Mouse (Mus musculus): ENCODE data around the gene Creld1.
A peak's percentile ranks its signal among the peaks of the same experiment; 100 is the strongest.

Creld1 gene

DNA sequence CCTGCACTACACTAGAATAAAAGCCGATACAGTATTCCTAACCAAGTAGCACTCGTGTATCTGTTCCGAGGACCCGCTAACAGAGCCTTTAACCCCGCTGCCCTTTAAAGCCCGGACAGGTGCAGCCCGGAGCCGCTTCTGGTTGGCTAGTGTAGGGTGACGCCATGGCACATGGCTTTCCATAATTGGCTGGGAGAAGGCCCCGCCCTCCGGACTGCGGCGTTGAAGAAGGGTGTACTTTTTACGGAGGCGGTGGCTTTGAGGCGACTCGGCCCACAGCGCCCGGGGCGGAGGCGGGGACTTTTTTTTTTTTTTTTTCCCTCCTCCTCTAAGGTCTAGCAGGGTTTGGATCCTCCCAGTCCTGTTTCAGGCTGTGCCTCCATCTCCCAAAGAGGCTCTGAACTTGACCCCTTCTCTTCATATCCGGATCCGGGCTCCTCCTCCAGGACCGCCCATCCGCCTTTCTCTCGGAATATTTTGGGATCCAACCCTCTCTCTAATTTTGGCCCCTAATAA is at the start of gene Creld1:
Gene Creld1 (plus strand): TSS at position 198 of the 516 bp plus-strand sequence.
- peak; percentile 98 to 99 for DNase-seq

DNA sequence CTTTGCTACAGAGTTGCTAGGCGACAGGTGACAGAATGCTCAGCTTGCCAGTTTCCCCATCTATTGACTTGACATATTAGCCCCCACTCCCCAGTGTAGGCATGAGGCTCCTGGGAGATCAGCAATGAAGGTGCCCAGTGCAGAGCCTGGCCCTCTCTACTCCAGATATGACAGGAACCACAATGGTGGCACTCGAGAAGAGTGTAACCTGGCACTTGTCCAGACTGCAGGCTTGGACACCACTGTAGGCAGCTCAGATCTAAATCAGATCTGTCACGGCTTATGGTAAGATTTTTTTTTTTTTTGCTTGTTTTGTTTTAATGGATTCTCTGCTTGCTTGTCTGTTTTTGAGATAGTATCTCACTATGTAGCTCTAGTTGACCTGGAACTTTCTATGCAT is 49.4 kb upstream of the Creld1 start:
- DNase-seq: no peak

GRCm38 (mm10) chr6:113434691-113435090 is 48.4 kb upstream of the Creld1 start:
- DNase-seq: no peak

DNA sequence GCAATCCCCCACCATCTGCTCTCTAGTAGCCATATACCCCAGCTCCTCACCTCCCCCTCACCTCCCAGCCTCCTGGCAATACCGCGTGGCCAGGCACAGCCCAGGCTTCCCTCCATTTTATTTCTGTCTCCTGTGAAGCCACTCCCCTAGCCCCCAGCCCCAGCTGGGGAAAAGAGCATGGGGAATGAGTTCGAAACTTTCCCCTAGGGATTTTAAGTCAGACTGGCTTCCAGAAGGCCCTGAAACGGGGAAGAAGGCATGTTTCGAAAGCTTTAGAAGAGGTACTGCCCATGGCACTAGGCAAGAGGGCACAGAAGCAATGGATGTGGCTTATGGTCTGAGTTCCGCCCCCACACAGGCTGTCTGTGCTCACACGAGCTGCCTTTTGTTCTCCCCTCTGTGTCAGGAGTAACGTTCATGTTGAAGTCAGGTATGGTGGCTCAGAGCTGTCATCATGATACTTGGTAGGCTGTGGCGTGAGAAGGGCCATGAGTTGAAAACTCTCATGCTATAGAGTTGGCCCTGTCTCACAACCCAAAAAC is 47.4 kb upstream of the Creld1 start, which contains the start of gene Cidec:
Gene Cidec (minus strand): TSS at position 97 of the 542 bp plus-strand sequence.
- no peak for DNase-seq

DNA sequence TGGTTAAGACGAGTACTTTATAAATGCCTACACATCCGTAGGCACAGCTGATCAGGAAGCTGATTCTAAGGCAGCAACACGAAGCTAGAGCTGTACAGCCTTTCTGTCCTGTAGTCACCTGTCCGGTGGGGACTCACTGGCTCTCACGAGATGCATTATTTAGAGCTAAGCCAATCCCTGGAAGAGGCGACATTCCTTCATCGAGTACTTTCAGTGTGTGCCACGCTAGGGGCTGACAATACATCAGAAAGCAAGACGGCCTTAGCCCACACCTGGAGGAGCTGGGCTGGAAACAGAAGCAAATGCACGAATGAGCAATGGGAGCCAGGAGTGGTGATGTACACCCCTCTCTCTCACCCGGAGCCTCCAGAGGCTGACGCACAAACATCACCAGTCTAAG is 46.0 kb upstream of the Creld1 start:
- DNase-seq: no peak

GRCm38 (mm10) chr6:113438721-113439430 is 44.2 kb upstream of the Creld1 start:
- DNase-seq: peak in 1 of 2 experiments; percentile 41

DNA sequence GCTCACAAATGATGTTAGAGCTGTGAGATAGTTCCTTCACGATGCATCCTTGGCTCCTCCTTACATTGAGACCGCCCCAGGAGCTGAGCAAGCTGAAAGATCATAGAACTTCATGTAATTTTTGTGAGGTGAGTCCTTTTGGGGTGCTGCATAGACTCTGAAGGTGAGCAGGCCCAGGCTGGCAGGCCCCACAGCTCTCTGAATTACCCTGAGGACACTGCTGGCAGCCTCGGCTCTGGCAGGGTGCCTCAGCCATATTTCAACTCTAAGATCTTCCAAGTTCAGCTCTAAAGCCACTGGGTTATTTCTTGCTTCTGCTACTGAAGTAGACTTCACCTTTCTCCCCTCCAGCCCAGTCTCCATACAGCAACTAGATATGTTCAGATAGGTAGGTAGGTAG is 42.4 kb upstream of the Creld1 start:
- DNase-seq: peak in 1 of 2 experiments; percentile 31

- peak; percentile 83 to 91 for DNase-seq
Observed at GRCm38 (mm10) chr6:113441147-113441680, 41.9 kb upstream of the Creld1 start.

DNA sequence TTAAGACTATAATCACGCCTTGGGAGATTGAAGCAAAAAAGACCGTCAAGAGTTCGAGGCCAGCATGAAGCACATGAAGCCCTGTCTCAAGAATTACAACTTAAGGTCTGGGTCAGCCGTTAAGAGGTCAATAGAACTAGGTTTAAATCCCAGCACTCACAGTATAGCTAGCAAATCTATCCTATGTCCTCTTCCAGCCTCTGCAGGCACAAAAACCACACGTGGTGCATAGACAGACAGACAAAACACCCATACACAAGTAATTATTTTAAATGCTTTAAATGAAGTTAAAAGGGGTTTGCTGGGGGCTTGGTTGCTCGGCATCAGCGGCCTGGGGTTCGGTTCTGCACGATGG is 41.0 kb upstream of the Creld1 start:
- DNase-seq: no peak

DNA sequence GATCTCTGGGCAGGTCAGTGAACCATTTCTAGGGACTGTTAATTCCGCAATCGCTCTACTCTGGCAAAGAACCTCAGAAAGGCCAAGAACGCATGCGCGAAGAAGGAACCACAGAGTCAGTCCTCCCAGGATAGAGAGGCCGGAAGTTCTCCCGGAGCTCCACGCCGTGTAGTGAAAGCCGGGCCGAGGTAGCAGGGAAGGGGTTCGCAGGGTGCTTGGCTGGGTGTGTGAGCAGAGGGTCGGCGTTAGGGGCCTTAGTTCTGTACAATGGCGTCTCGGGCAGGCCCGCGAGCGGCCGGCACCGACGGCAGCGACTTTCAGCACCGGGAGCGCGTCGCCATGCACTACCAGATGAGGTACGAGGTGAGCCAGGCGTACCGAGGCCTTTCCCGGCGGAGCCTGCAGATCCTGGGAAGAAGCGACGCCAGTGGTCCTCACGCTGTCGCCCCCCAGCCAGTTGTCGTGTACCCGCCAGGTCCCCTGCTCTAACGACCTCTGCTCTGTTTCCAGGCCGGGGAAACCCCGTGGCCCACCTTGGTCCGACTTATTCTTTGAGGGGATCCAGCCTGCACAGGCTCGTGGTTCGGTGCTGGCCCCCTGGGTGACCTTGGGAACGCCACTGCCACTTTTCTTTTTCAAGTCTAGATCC is 40.5 kb upstream of the Creld1 start, which contains the start of gene Jagn1:
Gene Jagn1 (plus strand): TSS at position 128 of the 649 bp plus-strand sequence.
- peak; percentile 93 to 94 for DNase-seq

DNA sequence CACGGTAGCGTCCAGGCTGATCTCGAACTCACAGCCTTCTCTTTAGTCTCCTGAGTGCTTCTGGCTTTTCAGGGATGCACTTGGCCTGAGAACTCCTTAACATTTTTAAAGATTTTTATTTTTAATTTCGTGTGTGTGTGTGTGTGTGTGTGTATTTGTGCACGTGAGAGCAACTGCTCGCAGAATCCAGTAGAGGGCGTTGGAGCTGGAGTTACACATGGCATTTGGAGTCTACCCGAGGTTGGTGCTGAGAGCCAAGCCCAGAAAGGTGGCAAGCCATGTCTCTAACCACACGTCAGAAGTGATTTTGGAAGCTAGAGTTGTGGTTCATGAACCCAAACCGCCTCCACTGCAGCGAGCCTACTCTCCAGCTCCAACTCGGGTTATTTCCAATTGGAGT is 40.0 kb upstream of the Creld1 start:
- DNase-seq: no peak

DNA sequence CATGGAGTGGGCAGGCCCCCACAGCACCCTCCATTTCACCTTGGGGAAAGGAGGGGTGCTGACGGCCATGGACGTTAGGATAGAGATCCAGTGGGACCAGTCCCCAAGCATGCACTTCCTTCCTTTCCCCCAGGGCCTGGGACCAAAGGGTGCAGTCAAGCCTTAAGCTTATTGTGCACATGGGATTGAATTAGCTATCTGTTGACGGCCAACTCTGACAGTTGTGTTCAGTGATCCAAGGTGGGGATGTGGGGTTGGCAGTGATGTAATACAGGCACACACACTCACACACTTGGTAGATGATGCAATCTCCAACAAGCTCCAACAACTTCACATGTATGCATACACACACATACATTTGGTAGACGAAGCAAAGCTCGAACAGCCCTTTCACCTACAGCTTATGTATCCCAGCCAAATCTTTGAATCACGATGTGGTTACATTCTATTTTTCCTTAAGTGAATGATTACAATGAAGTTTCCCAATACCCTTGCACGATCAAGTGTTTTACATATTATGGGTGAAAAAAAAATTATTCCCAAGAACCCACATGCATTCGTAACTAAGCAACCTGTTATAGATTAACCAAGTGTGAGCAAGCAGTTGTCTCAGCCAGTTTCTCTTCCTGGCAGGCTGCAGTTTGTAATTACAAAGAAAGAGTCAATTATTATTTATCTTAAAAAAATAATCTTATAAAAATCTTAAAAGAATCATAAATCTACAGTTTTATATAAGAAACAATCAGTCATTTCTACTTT is 38.7 kb upstream of the Creld1 start:
- DNase-seq: no peak

- no peak for DNase-seq
Observed at GRCm38 (mm10) chr6:113447639-113448038, 35.5 kb upstream of the Creld1 start.

DNA sequence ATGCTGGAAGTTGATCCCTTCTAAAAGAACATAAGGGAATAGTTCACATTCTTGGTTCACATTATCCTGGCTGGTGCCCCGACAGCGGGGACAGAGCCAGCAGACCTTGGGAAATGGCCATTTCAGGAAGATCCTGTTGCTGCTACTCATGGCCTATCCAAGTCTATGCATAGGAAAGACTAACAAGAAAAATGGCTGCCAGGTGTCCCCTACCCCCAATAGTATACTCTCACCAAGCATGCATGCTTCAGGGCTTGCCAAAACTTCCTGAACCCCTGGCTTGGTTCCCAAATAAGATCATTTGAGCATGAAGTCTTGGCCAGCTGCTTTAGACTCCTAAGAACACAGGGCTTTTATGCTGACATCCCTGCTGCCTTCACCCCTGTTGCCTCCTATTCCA is 31.3 kb upstream of the Creld1 start:
- DNase-seq: no peak

DNA sequence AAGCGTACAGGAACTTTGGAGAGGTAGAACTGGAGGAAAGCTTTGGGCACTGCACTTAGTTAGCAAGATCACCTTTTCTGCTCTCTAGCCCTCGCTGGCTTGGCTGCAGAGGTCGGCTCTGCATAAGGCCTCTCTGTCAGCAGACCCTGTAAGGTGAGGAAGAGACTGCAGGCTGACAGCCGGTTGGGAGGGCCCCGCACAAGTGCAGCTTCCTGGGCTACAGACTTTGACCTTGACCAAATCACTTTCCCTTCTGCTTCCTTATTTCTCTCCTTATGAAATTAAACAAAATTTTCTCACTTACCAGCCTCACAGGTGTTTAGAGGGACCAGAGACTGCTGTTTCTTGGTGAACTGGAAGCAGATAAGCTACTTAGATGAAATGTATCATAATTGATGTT is 28.1 kb upstream of the Creld1 start:
- DNase-seq: no peak

GRCm38 (mm10) chr6:113457952-113458534 is 25.1 kb upstream of the Creld1 start, which contains the start of gene Il17re:
Gene Il17re, plus strand, starts transcription at chr6:113458484.
- DNase-seq: no peak

- peak; percentile 46 to 77 for DNase-seq
Observed at GRCm38 (mm10) chr6:113458635-113459034, 24.5 kb upstream of the Creld1 start.

- DNase-seq: no peak
Observed at GRCm38 (mm10) chr6:113464040-113464439, 19.1 kb upstream of the Creld1 start.

DNA sequence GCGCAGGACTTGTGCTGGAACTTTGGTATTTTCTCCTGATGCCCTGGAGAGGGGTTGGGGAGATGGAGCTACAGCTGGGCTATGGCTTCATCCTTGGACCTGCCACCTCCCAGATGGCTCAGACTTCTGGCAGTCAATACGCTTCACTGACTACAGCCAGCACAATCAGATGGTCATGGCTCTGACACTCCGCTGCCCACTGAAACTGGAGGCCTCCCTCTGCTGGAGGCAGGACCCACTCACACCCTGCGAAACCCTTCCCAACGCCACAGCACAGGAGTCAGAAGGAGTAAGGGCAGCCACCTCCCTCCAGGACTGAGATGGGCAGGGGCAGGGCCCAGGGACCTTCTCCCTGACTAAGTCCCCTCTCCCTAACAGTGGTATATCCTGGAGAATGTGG is 17.5 kb upstream of the Creld1 start:
- DNase-seq: peak in 1 of 2 experiments; percentile 49

DNA sequence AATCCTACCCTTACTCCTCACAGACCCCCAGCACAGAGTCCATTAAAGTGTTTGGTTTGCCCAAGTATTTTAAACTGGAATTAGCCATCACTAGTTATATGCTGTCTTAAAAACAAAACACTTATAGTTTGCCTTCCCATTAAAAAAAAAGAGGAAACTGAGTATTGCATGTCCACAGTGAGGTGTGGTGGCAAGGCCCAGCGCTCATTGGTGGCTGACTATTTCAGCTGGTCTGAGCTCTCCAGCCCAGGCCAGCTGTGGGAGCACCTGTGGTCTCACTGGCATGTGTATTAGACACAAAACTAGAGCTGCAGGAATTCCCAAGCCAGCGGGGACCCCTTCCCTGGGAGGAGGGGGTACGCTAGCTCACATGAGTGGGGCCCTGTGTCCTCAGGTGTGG is 14.6 kb upstream of the Creld1 start:
- DNase-seq: no peak

GRCm38 (mm10) chr6:113469021-113469420 is 14.1 kb upstream of the Creld1 start:
- DNase-seq: peak; percentile 84 to 87

DNA sequence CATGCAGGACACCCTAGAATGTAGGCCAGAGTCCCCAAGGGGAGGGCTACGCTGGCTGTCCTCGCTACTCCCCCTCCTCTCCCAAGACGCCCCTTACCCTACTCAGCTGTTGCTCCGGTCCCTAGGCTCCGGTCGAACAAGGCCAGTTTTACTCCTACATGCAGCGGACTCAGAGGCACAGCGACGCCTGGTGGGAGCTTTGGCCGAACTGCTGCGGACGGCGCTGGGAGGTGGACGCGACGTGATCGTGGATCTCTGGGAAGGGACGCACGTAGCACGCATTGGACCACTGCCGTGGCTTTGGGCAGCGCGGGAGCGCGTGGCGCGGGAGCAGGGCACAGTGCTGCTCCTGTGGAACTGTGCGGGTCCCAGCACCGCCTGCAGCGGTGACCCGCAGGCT is 13.7 kb upstream of the Creld1 start:
- peak; percentile 87 to 88 for DNase-seq
